Mouse (Mus musculus) gastrocnemius, adult 2 months (tissue): ENCODE results near the gene Cbx5. TPM values are rescaled to one million over a fixed set of nuclear protein-coding genes. Genes with fewer than 3 reads are reported as not detected.
A peak's percentile ranks its signal among the peaks of the same experiment; 100 is the strongest.

Source experiments
- DNase-seq: peaks from one replicate; pipeline ENCODE4 v3.0.0; 2022
- H3K27ac ChIP-seq: fragments of 200-600 bp; 2 replicates; pipeline ENCODE4 v1.8.1; 2022; ENCODE audit warnings: mild to moderate bottlenecking
- H3K4me3 ChIP-seq: fragments of 200-600 bp; 2 replicates; pipeline ENCODE4 v1.8.1; 2022; ENCODE audit warnings: mild to moderate bottlenecking, moderate library complexity
- CTCF ChIP-seq: fragments of 200-600 bp; IDR thresholded peaks from 2 replicates; pipeline ENCODE4 v1.8.1; 2022; ENCODE audit warnings: antibody characterized with exemption, mild to moderate bottlenecking, moderate library complexity
- intact Hi-C: fragments of 180-260 bp; cut with DNase I; formaldehyde crosslinking; loops from one replicate; pipeline ENCODE4 v1.15.1; 2025
- total RNA-seq, 2 experiments: library from RNA; stranded (reverse); gene quantifications; 2 replicates each; pipeline ENCODE4 v1.2.3; 2021

The Cbx5 gene
- total RNA-seq, 2 experiments from 2014 or later, result 24.4 to 36.6 TPM

- no peak overlapping the region for H3K27ac ChIP-seq
- no peak overlapping the region for H3K4me3 ChIP-seq
- no peak for TF ChIP-seq CTCF
- no peak for DNase-seq
- intact Hi-C loops, result no loop called here
These were observed 15.5 kb downstream of the Cbx5 start for GRCm38 (mm10) chr15:103224161-103224560.

- H3K4me3 ChIP-seq, result no peak overlapping the region
- no peak for DNase-seq
- no peak overlapping the region; the same call in 1 of the 2 replicates for H3K27ac ChIP-seq
- no peak for TF ChIP-seq CTCF
- intact Hi-C loops, result no loop called here
These were observed 18.2 kb downstream of the Cbx5 start for GRCm38 (mm10) chr15:103221386-103221785.

GRCm38 (mm10) chr15:103220785-103221184 is 18.8 kb downstream of the Cbx5 start:
- Histone ChIP-seq H3K4me3 (no peak overlapping the region), H3K27ac (no peak overlapping the region; the same call in 1 of the 2 replicates)
- no peak for DNase-seq
- no peak for TF ChIP-seq CTCF
- intact Hi-C loops, result no loop called here

GRCm38 (mm10) chr15:103216052-103216451 is 23.6 kb downstream of the Cbx5 start:
- H3K27ac ChIP-seq, result peak overlapping the region; percentile 85
- DNase-seq, result no peak
- no peak for TF ChIP-seq CTCF
- no peak overlapping the region for H3K4me3 ChIP-seq
- intact Hi-C loops, result no loop called here

- intact Hi-C loops, result no loop called here
- peak; percentile 91 for DNase-seq
- peak overlapping the region; percentile 85 for H3K27ac ChIP-seq
- peak overlapping the region; percentile 77 for H3K4me3 ChIP-seq
- no peak for TF ChIP-seq CTCF
These were observed 24.4 kb downstream of the Cbx5 start for GRCm38 (mm10) chr15:103214971-103215907.

- H3K4me3 ChIP-seq, result peak overlapping the region; percentile 77
- DNase-seq, result no peak
- peak overlapping the region; percentile 85 for H3K27ac ChIP-seq
- no peak for TF ChIP-seq CTCF
- intact Hi-C loops, result no loop called here
These were observed 25.5 kb downstream of the Cbx5 start for GRCm38 (mm10) chr15:103214149-103214548.

GRCm38 (mm10) chr15:103205156-103205555 is 34.5 kb downstream of the Cbx5 start:
- no peak for DNase-seq
- Histone ChIP-seq H3K4me3 (no peak overlapping the region), H3K27ac (no peak overlapping the region)
- intact Hi-C loops, result no loop called here
- TF ChIP-seq CTCF, result peak; percentile 50

- peak; percentile 41 for DNase-seq
- Histone ChIP-seq H3K4me3 (no peak overlapping the region), H3K27ac (peak overlapping the region; percentile 58; the same call in 1 of the 2 replicates)
- TF ChIP-seq CTCF, result no peak
- intact Hi-C loops, result no loop called here
These were observed 37.4 kb downstream of the Cbx5 start for GRCm38 (mm10) chr15:103202088-103202793.

GRCm38 (mm10) chr15:103197785-103198184 is 41.8 kb downstream of the Cbx5 start:
- intact Hi-C loops, result no loop called here
- H3K27ac ChIP-seq, result no peak overlapping the region
- no peak for TF ChIP-seq CTCF
- DNase-seq, result no peak
- H3K4me3 ChIP-seq, result no peak overlapping the region

GRCm38 (mm10) chr15:103196835-103197234 is 42.8 kb downstream of the Cbx5 start:
- TF ChIP-seq CTCF, result no peak
- H3K4me3 ChIP-seq, result no peak overlapping the region
- intact Hi-C loops, result no loop called here
- no peak for DNase-seq
- no peak overlapping the region for H3K27ac ChIP-seq

GRCm38 (mm10) chr15:103193606-103194005 is 46.0 kb downstream of the Cbx5 start:
- Histone ChIP-seq H3K4me3 (no peak overlapping the region), H3K27ac (0 out of 2 replicates have a peak overlapping the region, but pooled peaks have one; percentile 25)
- TF ChIP-seq CTCF, result no peak
- no peak for DNase-seq
- intact Hi-C loops, result no loop called here

GRCm38 (mm10) chr15:103190531-103191462 is 48.8 kb downstream of the Cbx5 start:
- intact Hi-C loops, result no loop called here
- Histone ChIP-seq H3K4me3 (no peak overlapping the region), H3K27ac (no peak overlapping the region)
- DNase-seq, result peak; percentile 75
- peak; percentile 77 for TF ChIP-seq CTCF
